ENCODE assay signal across 8 mouse cellular contexts in genomic region chr5:129724268-129724667, GRCm38 (mm10). TPM values are rescaled to one million over a fixed set of nuclear protein-coding genes. Genes with fewer than 3 reads are reported as not detected.
A peak's percentile ranks its signal among the peaks of the same experiment; 100 is the strongest.
DNase-seq lines count a peak whose midpoint lies in the region; ATAC-seq and TF ChIP-seq lines count a peak whose summit lies in the region.

No protein-coding gene starts in this region.

- peak overlapping the region; percentile 69 for H3K4me3 ChIP-seq in lung, adult 2 months (replicated peaks; ENCODE audit: extremely low read depth, low read depth, low read length)
- H3K4me3 ChIP-seq in embryonic facial prominence, embryonic 15.5 days (replicated peaks), result peak overlapping the region; percentile 78
- H3K4me3 ChIP-seq in intestine, postnatal 0 days (ENCODE audit: low read depth, low read length), result peak overlapping the region; percentile 66
- H3K4me3 ChIP-seq in neural tube, embryonic 12.5 days, result 0 out of 2 replicates have a peak overlapping the region, but pooled peaks have one; percentile 92

- DNase-seq in lung, adult 2 months, result no peak
- no peak for DNase-seq in lung, postnatal 10 days
- DNase-seq in cerebellum, postnatal 10 days, result no peak
- no peak for DNase-seq in adrenal gland, postnatal 36 days

- peaks cover 10% of the 10 kb centered on the region; the same call in 1 of the 2 replicates for H3K36me3 ChIP-seq in embryonic facial prominence, embryonic 15.5 days
- 0 out of 2 replicates have a peak, but pooled peaks cover 8% of the 10 kb centered on the region for H3K36me3 ChIP-seq in intestine, postnatal 0 days (ENCODE audit: control insufficient read depth, insufficient read depth)
- H3K36me3 ChIP-seq in neural tube, embryonic 12.5 days, result peaks cover 8% of the 10 kb centered on the region

- TF ChIP-seq CTCF in lung, adult 2 months (IDR thresholded peaks at IDR 0.05; ENCODE audit: insufficient read depth, low read length), result no peak
- no peak for TF ChIP-seq CTCF in intestine, postnatal 0 days (IDR thresholded peaks at IDR 0.05; ENCODE audit: low read depth)

- no peak for ATAC-seq in embryonic facial prominence, embryonic 15.5 days (ENCODE audit: insufficient number of reproducible peaks, low FRiP score, low TSS enrichment, low read depth)
- no peak for ATAC-seq in intestine, postnatal 0 days
- ATAC-seq in neural tube, embryonic 12.5 days (ENCODE audit: low FRiP score, low read depth), result 0 out of 2 replicates have a peak, but pooled peaks have one; percentile 15
- ATAC-seq in cerebellum, adult (ENCODE audit: insufficient number of reproducible peaks, low FRiP score, low TSS enrichment), result no peak

- no peak for TF ChIP-seq POLR2A in lung, adult 2 months (IDR thresholded peaks at IDR 0.05; ENCODE audit: borderline replicate concordance, extremely low read depth, low read depth, low read length)

- 34% methylated on average over 4 of the region's 4 CpGs for WGBS in lung, adult 2 months
- 43% methylated on average over 4 of the region's 4 CpGs for WGBS in embryonic facial prominence, embryonic 15.5 days
- 38% methylated on average over 4 of the region's 4 CpGs for WGBS in intestine, postnatal 0 days
- WGBS in neural tube, embryonic 12.5 days, result 55% methylated on average over 4 of the region's 4 CpGs

- H3K27ac ChIP-seq in embryonic facial prominence, embryonic 15.5 days (replicated peaks), result peak overlapping the region; percentile 96
- H3K27ac ChIP-seq in intestine, postnatal 0 days (ENCODE audit: low read depth, low read length), result peak overlapping the region; percentile 99
- H3K27ac ChIP-seq in neural tube, embryonic 12.5 days, result no peak overlapping the region

- peak overlapping the region; percentile 55 for H3K4me2 ChIP-seq in embryonic facial prominence, embryonic 15.5 days (replicated peaks)
- peak overlapping the region; percentile 65 for H3K4me2 ChIP-seq in intestine, postnatal 0 days (replicated peaks; ENCODE audit: low read depth)
- H3K4me2 ChIP-seq in neural tube, embryonic 12.5 days (replicated peaks), result peak overlapping the region; percentile 61

- H3K4me1 ChIP-seq in lung, adult 2 months (ENCODE audit: control insufficient read depth, insufficient read depth, low read length), result peaks cover 9% of the 10 kb centered on the region
- peaks cover 34% of the 10 kb centered on the region for H3K4me1 ChIP-seq in embryonic facial prominence, embryonic 15.5 days
- H3K4me1 ChIP-seq in intestine, postnatal 0 days (replicated peaks; ENCODE audit: control insufficient read depth, insufficient read depth, low read length), result 0 out of 2 replicates have a peak, but pooled peaks cover 11% of the 10 kb centered on the region
- peaks cover 5% of the 10 kb centered on the region for H3K4me1 ChIP-seq in neural tube, embryonic 12.5 days

- no peaks in the 10 kb centered on the region for H3K9me3 ChIP-seq in embryonic facial prominence, embryonic 15.5 days (replicated peaks)
- H3K9me3 ChIP-seq in intestine, postnatal 0 days (ENCODE audit: control insufficient read depth), result no peaks in the 10 kb centered on the region
- no peaks in the 10 kb centered on the region for H3K9me3 ChIP-seq in neural tube, embryonic 12.5 days

- H3K9ac ChIP-seq in embryonic facial prominence, embryonic 15.5 days, result peak overlapping the region; percentile 85
- peak overlapping the region; percentile 95; the same call in 1 of the 2 replicates for H3K9ac ChIP-seq in intestine, postnatal 0 days (ENCODE audit: low read depth, low read length)
- H3K9ac ChIP-seq in neural tube, embryonic 12.5 days, result no peak overlapping the region

- H3K27me3 ChIP-seq in embryonic facial prominence, embryonic 15.5 days, result no peaks in the 10 kb centered on the region
- H3K27me3 ChIP-seq in intestine, postnatal 0 days (replicated peaks; ENCODE audit: control insufficient read depth, insufficient read depth, low read length), result no peaks in the 10 kb centered on the region
- H3K27me3 ChIP-seq in neural tube, embryonic 12.5 days (replicated peaks), result no peaks in the 10 kb centered on the region

RNA-seq across cellular contexts. Expression of gene Nipsnap2, which starts 0.6 kb away (rescaled TPM):
- polyA plus RNA-seq in lung, adult 2 months (2012; rRNA removed), result 37.6 and 51.5 TPM in 2 replicates
- polyA plus RNA-seq in embryonic facial prominence, embryonic 15.5 days (2015; fragmentation: Nextera tagmentation; extraction: Ambion mirVana), result 103 and 104 TPM in 2 replicates
- polyA plus RNA-seq in intestine, postnatal 0 days (2015; fragmentation: Nextera tagmentation; extraction: Ambion mirVana), result 51.0 and 51.2 TPM in 2 replicates
- 73.0 and 77.7 TPM in 2 replicates for polyA plus RNA-seq in neural tube, embryonic 12.5 days (2016; fragmentation: Nextera tagmentation; extraction: Ambion mirVana)
- 100 to 1,000 TPM; 116 to 140 TPM for total RNA-seq in adrenal gland, postnatal 36 days (2021)

RNA-seq across cellular contexts. Expression of gene Mrps17, which starts 9.0 kb away (rescaled TPM):
- polyA plus RNA-seq in lung, adult 2 months (2012; rRNA removed), result 57.2 and 61.3 TPM in 2 replicates
- polyA plus RNA-seq in embryonic facial prominence, embryonic 15.5 days (2015; fragmentation: Nextera tagmentation; extraction: Ambion mirVana), result 187 and 201 TPM in 2 replicates
- polyA plus RNA-seq in intestine, postnatal 0 days (2015; fragmentation: Nextera tagmentation; extraction: Ambion mirVana), result 109 and 115 TPM in 2 replicates
- 153 and 156 TPM in 2 replicates for polyA plus RNA-seq in neural tube, embryonic 12.5 days (2016; fragmentation: Nextera tagmentation; extraction: Ambion mirVana)
- 100 to 1,000 TPM in 1 of 2 experiments, 10 to 100 TPM in 1; 80.7 to 106 TPM for total RNA-seq in adrenal gland, postnatal 36 days (2021)

RNA-seq across cellular contexts. Expression of gene Sept14, which starts 16.0 kb away (rescaled TPM):
- not detected in 2 replicates for polyA plus RNA-seq in lung, adult 2 months (2012; rRNA removed)
- not detected in 2 replicates for polyA plus RNA-seq in embryonic facial prominence, embryonic 15.5 days (2015; fragmentation: Nextera tagmentation; extraction: Ambion mirVana)
- polyA plus RNA-seq in intestine, postnatal 0 days (2015; fragmentation: Nextera tagmentation; extraction: Ambion mirVana), result not detected in 2 replicates
- polyA plus RNA-seq in neural tube, embryonic 12.5 days (2016; fragmentation: Nextera tagmentation; extraction: Ambion mirVana), result not detected in 2 replicates
- total RNA-seq in adrenal gland, postnatal 36 days (2021), result not detected

RNA-seq across cellular contexts. Expression of gene Zfp11, which starts 54.4 kb away (rescaled TPM):
- polyA plus RNA-seq in lung, adult 2 months (2012; rRNA removed), result 1.6 and 2.1 TPM in 2 replicates
- 4.5 and 5.5 TPM in 2 replicates for polyA plus RNA-seq in embryonic facial prominence, embryonic 15.5 days (2015; fragmentation: Nextera tagmentation; extraction: Ambion mirVana)
- 0.93 and 1.0 TPM in 2 replicates for polyA plus RNA-seq in intestine, postnatal 0 days (2015; fragmentation: Nextera tagmentation; extraction: Ambion mirVana)
- 5.7 and 7.5 TPM in 2 replicates for polyA plus RNA-seq in neural tube, embryonic 12.5 days (2016; fragmentation: Nextera tagmentation; extraction: Ambion mirVana)
- 1 to 10 TPM; 2.3 to 3.3 TPM for total RNA-seq in adrenal gland, postnatal 36 days (2021)
